8 mouse cellular contexts compared by ENCODE assay signal in genomic region chrX:98936101-98936500, GRCm38 (mm10). TPM values are rescaled to one million over a fixed set of nuclear protein-coding genes. Genes with fewer than 3 reads are reported as not detected.
DNase-seq lines count a peak whose midpoint lies in the region; ATAC-seq and TF ChIP-seq lines count a peak whose summit lies in the region.

Yipf6 (plus strand) TSS chrX:98936316.

- peak within 1 kb of the TSS; percentile 79 for H3K9ac ChIP-seq in CH12.LX (ENCODE audit: insufficient read depth, low read depth)
- peak within 1 kb of the TSS; percentile 80 for H3K9ac ChIP-seq in embryonic facial prominence, embryonic 13.5 days
- H3K9ac ChIP-seq in limb, embryonic 15.5 days, result peak within 1 kb of the TSS; percentile 37; the same call in 1 of the 2 replicates
- peak within 1 kb of the TSS; percentile 56 for H3K9ac ChIP-seq in neural tube, embryonic 14.5 days (replicated peaks; ENCODE audit: low read depth, low read length)

- TF ChIP-seq EP300 in CH12.LX (IDR thresholded peaks at IDR 0.05; ENCODE audit: low read length), result no peak

- peaks cover 0 to 4% of the 10 kb centered on the region in 2 experiments for H3K36me3 ChIP-seq in CH12.LX (replicated peaks in 1 of 2; ENCODE audit: control insufficient read depth in 1 of 2, insufficient read depth in 1 of 2, low read length in 1 of 2)
- no peaks in the 10 kb centered on the region for H3K36me3 ChIP-seq in embryonic facial prominence, embryonic 13.5 days
- no peaks in the 10 kb centered on the region for H3K36me3 ChIP-seq in limb, embryonic 15.5 days
- H3K36me3 ChIP-seq in neural tube, embryonic 14.5 days (ENCODE audit: control insufficient read depth, insufficient read depth, low read length), result no peaks in the 10 kb centered on the region

- H3K4me3 ChIP-seq in CH12.LX (replicated peaks in 1 of 3; ENCODE audit: low read depth in 2 of 3, low read length in 2 of 3, poor library complexity in 1 of 3), result peak within 1 kb of the TSS; percentile 58 to 74 (median 66)
- H3K4me3 ChIP-seq in embryonic facial prominence, embryonic 13.5 days, result peak within 1 kb of the TSS; percentile 62
- H3K4me3 ChIP-seq in limb, embryonic 15.5 days, result peak within 1 kb of the TSS; percentile 63
- peak within 1 kb of the TSS; percentile 45 for H3K4me3 ChIP-seq in neural tube, embryonic 14.5 days (ENCODE audit: low read depth, low read length)

- in situ Hi-C loops in CH12.LX (cut with MboI; ENCODE audit: low pct_ligation_motif_present, low pct_unique_long_range_greater_than_20kb, low sequenced_read_pairs), result loop anchor here (25.0 kb wide), 1 partner anchor 224 kb away; no protein-coding TSS in a partner anchor

- dilution Hi-C loops in CH12.LX (cut with MboI; ENCODE audit: extremely low pct_ligation_motif_present, extremely low pct_unique_long_range_greater_than_20kb, low sequenced_read_pairs), result no loop called here

- TF ChIP-seq CTCF in CH12.LX (conservative IDR thresholded peaks at IDR 0.05 in 1 of 2, IDR thresholded peaks at IDR 0.05 in 1 of 2; ENCODE audit: low read depth in 2 of 2, low read length in 2 of 2), result no peak

- H3K9me3 ChIP-seq in CH12.LX (replicated peaks; ENCODE audit: low read length), result no peaks in the 10 kb centered on the region
- H3K9me3 ChIP-seq in embryonic facial prominence, embryonic 13.5 days, result no peaks in the 10 kb centered on the region
- no peaks in the 10 kb centered on the region for H3K9me3 ChIP-seq in limb, embryonic 15.5 days
- H3K9me3 ChIP-seq in neural tube, embryonic 14.5 days (ENCODE audit: control insufficient read depth, low read length), result no peaks in the 10 kb centered on the region

- peaks cover 10% of the 10 kb centered on the region for H3K79me2 ChIP-seq in CH12.LX (replicated peaks; ENCODE audit: control insufficient read depth, extremely low read depth, insufficient read depth, poor library complexity, severe bottlenecking)

- no peaks in the 10 kb centered on the region for H3K27me3 ChIP-seq in CH12.LX (replicated peaks)
- H3K27me3 ChIP-seq in embryonic facial prominence, embryonic 13.5 days, result peaks cover 5% of the 10 kb centered on the region; the same call in 1 of the 2 replicates
- 0 out of 2 replicates have a peak, but pooled peaks cover 2% of the 10 kb centered on the region for H3K27me3 ChIP-seq in limb, embryonic 15.5 days
- H3K27me3 ChIP-seq in neural tube, embryonic 14.5 days (ENCODE audit: control insufficient read depth, insufficient read depth, low read length), result no peaks in the 10 kb centered on the region

- no peak for ATAC-seq in embryonic facial prominence, embryonic 13.5 days (ENCODE audit: insufficient number of reproducible peaks, insufficient read depth, low FRiP score, low TSS enrichment, low read depth)
- ATAC-seq in limb, embryonic 15.5 days (ENCODE audit: insufficient number of reproducible peaks, low FRiP score, low TSS enrichment, low read depth), result no peak
- no peak for ATAC-seq in neural tube, embryonic 14.5 days (ENCODE audit: low read depth)

- no peak for TF ChIP-seq POLR2A in CH12.LX (IDR thresholded peaks at IDR 0.05; ENCODE audit: low read depth, low read length)

- H3K4me2 ChIP-seq in CH12.LX (ENCODE audit: insufficient read depth, low read depth, poor library complexity, severe bottlenecking), result peak within 1 kb of the TSS; percentile 56; the same call in 1 of the 2 replicates
- H3K4me2 ChIP-seq in embryonic facial prominence, embryonic 13.5 days, result peak within 1 kb of the TSS; percentile 56
- H3K4me2 ChIP-seq in limb, embryonic 15.5 days, result peak within 1 kb of the TSS; percentile 50
- peak within 1 kb of the TSS; percentile 52 for H3K4me2 ChIP-seq in neural tube, embryonic 14.5 days (ENCODE audit: low read depth, low read length)

- H3K27ac ChIP-seq in CH12.LX (ENCODE audit: insufficient read depth, low read depth), result peak within 1 kb of the TSS; percentile 79
- peak within 1 kb of the TSS; percentile 97 for H3K27ac ChIP-seq in embryonic facial prominence, embryonic 13.5 days
- peak within 1 kb of the TSS; percentile 97 for H3K27ac ChIP-seq in limb, embryonic 15.5 days
- H3K27ac ChIP-seq in neural tube, embryonic 14.5 days (ENCODE audit: low read depth, low read length), result peak within 1 kb of the TSS; percentile 88

- no peak for TF ChIP-seq RAD21 in CH12.LX (IDR thresholded peaks at IDR 0.05; ENCODE audit: low read depth, low read length)

- peaks cover 0 to 6% of the 10 kb centered on the region in 2 experiments; a peak in 1 of 4 replicates for H3K4me1 ChIP-seq in CH12.LX (ENCODE audit: control insufficient read depth in 1 of 2, insufficient read depth in 2 of 2)
- peaks cover 8% of the 10 kb centered on the region for H3K4me1 ChIP-seq in embryonic facial prominence, embryonic 13.5 days
- H3K4me1 ChIP-seq in limb, embryonic 15.5 days, result no peaks in the 10 kb centered on the region; the same call in 1 of the 2 replicates
- H3K4me1 ChIP-seq in neural tube, embryonic 14.5 days (ENCODE audit: control insufficient read depth, insufficient read depth, low read length), result 0 out of 2 replicates have a peak, but pooled peaks cover 2% of the 10 kb centered on the region

- 56% methylated on average over 3 of the region's 3 CpGs for WGBS in embryonic facial prominence, embryonic 13.5 days
- 69% methylated on average over 3 of the region's 3 CpGs for WGBS in limb, embryonic 15.5 days
- WGBS in neural tube, embryonic 14.5 days, result 70% methylated on average over 3 of the region's 3 CpGs

- DNase-seq in frontal cortex, adult 2 months (ENCODE audit: extremely low spot score in 1 of 2, low spot score in 1 of 2), result no peak
- no peak for DNase-seq in frontal cortex, postnatal 10 days (ENCODE audit: low spot score in 2 of 2)
- DNase-seq in CH12.LX (ENCODE audit: extremely low read depth), result no peak
- DNase-seq in heart, postnatal 4 days, result no peak
- no peak for DNase-seq in urinary bladder, postnatal 14 days (ENCODE audit: low spot score)

TF ChIP-seq in CH12.LX, 34 proteins besides CTCF, POLR2A, EP300 and RAD21:
- TF ChIP-seq CHD1 (IDR thresholded peaks at IDR 0.05; ENCODE audit: low read depth, low read length) (no peak), ELF1 (IDR thresholded peaks at IDR 0.05; ENCODE audit: low read depth, low read length) (no peak), POLR2AphosphoS2 (IDR thresholded peaks at IDR 0.05; ENCODE audit: low read depth, low read length) (no peak), MAFK (IDR thresholded peaks at IDR 0.05; ENCODE audit: insufficient replicate concordance, low read length) (no peak), ETS1 (conservative IDR thresholded peaks at IDR 0.05; ENCODE audit: low read depth, low read length) (no peak), JUND (conservative IDR thresholded peaks at IDR 0.05; ENCODE audit: low read depth, low read length) (no peak), SMC3 (IDR thresholded peaks at IDR 0.05; ENCODE audit: low read depth, low read length) (no peak), E2F4 (IDR thresholded peaks at IDR 0.05; ENCODE audit: insufficient replicate concordance, low read depth, low read length) (no peak), PAX5 (IDR thresholded peaks at IDR 0.05; ENCODE audit: low read length) (no peak), MAX (IDR thresholded peaks at IDR 0.05; ENCODE audit: low read length) (no peak), UBTF (IDR thresholded peaks at IDR 0.05; ENCODE audit: low read depth, low read length) (no peak), ZKSCAN1 (IDR thresholded peaks at IDR 0.05; ENCODE audit: borderline replicate concordance, low read depth, low read length) (no peak), USF2 (conservative IDR thresholded peaks at IDR 0.05; ENCODE audit: low read depth, low read length) (no peak), GABPA (IDR thresholded peaks at IDR 0.05; ENCODE audit: insufficient replicate concordance, low read depth, low read length) (no peak), JUN (IDR thresholded peaks at IDR 0.05; ENCODE audit: insufficient read depth, low read depth, low read length) (no peak), HCFC1 (IDR thresholded peaks at IDR 0.05; ENCODE audit: low read depth, low read length) (no peak), NRF1 (IDR thresholded peaks at IDR 0.05; ENCODE audit: low read depth, low read length) (no peak), ZC3H11A (IDR thresholded peaks at IDR 0.05; ENCODE audit: low read depth, low read length) (no peak), CHD2 (IDR thresholded peaks at IDR 0.05; ENCODE audit: low read length) (no peak)

RNA-seq across cellular contexts. Expression of gene Yipf6, which starts in this region (rescaled TPM):
- 21.9 and 22.7 TPM in 2 replicates for polyA plus RNA-seq in frontal cortex, adult 2 months (2012; rRNA removed)
- total RNA-seq in CH12.LX (2012; rRNA removed) (17.3 and 19.4 TPM in 2 replicates), CH12.LX (2014; rRNA removed) (28.7 and 30.2 TPM in 2 replicates)
- polyA plus RNA-seq in CH12.LX (2012; ENCODE audit: insufficient read length, low read depth), result 19.7 and 20.7 TPM in 2 replicates
- polyA plus RNA-seq in embryonic facial prominence, embryonic 13.5 days (2015; fragmentation: Nextera tagmentation; extraction: Ambion mirVana), result 16.6 and 18.5 TPM in 2 replicates
- 10 to 100 TPM; 21.1 to 30.9 TPM for total RNA-seq in heart, postnatal 4 days (2021)
- 19.3 and 21.0 TPM in 2 replicates for polyA plus RNA-seq in limb, embryonic 15.5 days (2015; fragmentation: Nextera tagmentation; extraction: Ambion mirVana)
- 22.2 and 24.7 TPM in 2 replicates for polyA plus RNA-seq in neural tube, embryonic 14.5 days (2014; fragmentation: Nextera tagmentation; extraction: Ambion mirVana)
